Mouse (Mus musculus) liver, postnatal 0 days (tissue): ENCODE measurements around the gene Sds. TPM values are rescaled to one million over a fixed set of nuclear protein-coding genes. Genes with fewer than 3 reads are reported as not detected.
A peak's percentile ranks its signal among the peaks of the same experiment; 100 is the strongest.

Source experiments
- ATAC-seq: fragments of 200-750 bp; cut with Nextera tagmentation; 2 replicates; pipeline ENCODE4 v1.8.0; 2017; ENCODE audit warnings: mild to moderate bottlenecking, moderate library complexity
- DNase-seq: peaks from one replicate; pipeline ENCODE4 v3.0.0-alpha.2; 2016
- H3K27ac ChIP-seq: fragments of 300-500 bp; sonication (generic); 2 replicates; pipeline ENCODE4 v1.5.1; 2014; ENCODE audit warnings: antibody characterized with exemption, moderate library complexity, mild to moderate bottlenecking, low read depth
- H3K27me3 ChIP-seq: fragments of 300-500 bp; sonication (generic); 2 replicates; pipeline ENCODE4 v1.6.1; 2014; ENCODE audit warnings: low read length, control low read depth, mixed read lengths; ENCODE audit not compliant: insufficient read depth
- H3K36me3 ChIP-seq: fragments of 300-500 bp; sonication (generic); replicated peaks from 2 replicates; pipeline ENCODE4 v1.6.1; 2014; ENCODE audit warnings: mild to moderate bottlenecking, control low read depth, low read length, moderate library complexity, mixed read lengths; ENCODE audit not compliant: insufficient read depth
- H3K4me1 ChIP-seq: fragments of 300-500 bp; sonication (generic); 2 replicates; pipeline ENCODE4 v1.6.1; 2014; ENCODE audit warnings: antibody characterized with exemption, mild to moderate bottlenecking, control low read depth; ENCODE audit not compliant: insufficient read depth
- H3K4me2 ChIP-seq: fragments of 300-500 bp; sonication (generic); 2 replicates; pipeline ENCODE4 v1.6.1; 2014; ENCODE audit warnings: low read depth, mild to moderate bottlenecking, low read length, moderate library complexity, mixed read lengths
- H3K4me3 ChIP-seq: fragments of 300-500 bp; sonication (generic); 2 replicates; pipeline ENCODE4 v1.5.1; 2014; ENCODE audit warnings: low read depth, low read length
- H3K9ac ChIP-seq: fragments of 300-500 bp; sonication (generic); replicated peaks from 2 replicates; pipeline ENCODE4 v1.6.1; 2014; ENCODE audit warnings: mild to moderate bottlenecking, moderate library complexity
- H3K9me3 ChIP-seq: fragments of 300-500 bp; sonication (generic); 2 replicates; pipeline ENCODE4 v1.6.1; 2016; ENCODE audit warnings: mild to moderate bottlenecking, control low read depth, low read length, mixed read lengths
- CTCF ChIP-seq: sonication (generic); IDR thresholded peaks from 2 replicates; pipeline ENCODE4 v1.5.1; 2016; ENCODE audit warnings: antibody characterized with exemption, low read depth
- EP300 ChIP-seq: IDR thresholded peaks from 2 replicates; pipeline ENCODE4 v1.6.1; 2016; ENCODE audit warnings: antibody characterized with exemption, low read depth, mild to moderate bottlenecking
- WGBS: fragments of 180-500 bp; shearing (Covaris S2); extraction: QIAGEN DNeasy Blood & Tissue Kit; methylation state at CpG from one replicate; pipeline ENCODE4 v1.1.7; 2014; ENCODE audit not compliant: insufficient replicate concordance; 5-methylcytosine and 5-hydroxymethylcytosine counted together
- polyA plus RNA-seq: library from polyadenylated mRNA; unstranded; fragments of >200 nt; fragmentation: Nextera tagmentation; extraction: Ambion mirVana; gene quantifications from 2 replicates; pipeline ENCODE4 v1.2.1, GENCODE M21; 2015

Gene Sds
- polyA plus RNA-seq, 1 experiment from 2014 or later = 32.5 TPM

DNA sequence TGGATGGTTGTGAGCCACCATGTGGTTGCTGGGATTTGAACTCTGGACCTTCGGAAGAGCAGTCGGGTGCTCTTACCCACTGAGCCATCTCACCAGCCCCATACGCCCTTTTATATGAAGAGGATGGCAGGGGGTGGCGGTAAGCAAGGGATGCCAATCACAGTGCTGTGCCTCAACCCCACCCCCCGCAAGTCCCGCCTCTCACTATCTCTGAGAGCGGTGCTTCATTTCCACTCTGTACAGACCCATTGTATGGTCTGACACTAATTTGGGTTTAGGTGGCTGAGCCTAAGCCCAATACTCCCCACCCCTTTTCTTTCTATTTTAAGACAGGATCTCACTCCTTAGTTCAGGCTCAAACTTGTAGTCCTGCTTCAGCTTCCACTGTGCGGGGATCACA, 465 bp upstream of the Sds start:
- ATAC-seq = no peak
- H3K9ac ChIP-seq = no peak overlapping the region

DNA sequence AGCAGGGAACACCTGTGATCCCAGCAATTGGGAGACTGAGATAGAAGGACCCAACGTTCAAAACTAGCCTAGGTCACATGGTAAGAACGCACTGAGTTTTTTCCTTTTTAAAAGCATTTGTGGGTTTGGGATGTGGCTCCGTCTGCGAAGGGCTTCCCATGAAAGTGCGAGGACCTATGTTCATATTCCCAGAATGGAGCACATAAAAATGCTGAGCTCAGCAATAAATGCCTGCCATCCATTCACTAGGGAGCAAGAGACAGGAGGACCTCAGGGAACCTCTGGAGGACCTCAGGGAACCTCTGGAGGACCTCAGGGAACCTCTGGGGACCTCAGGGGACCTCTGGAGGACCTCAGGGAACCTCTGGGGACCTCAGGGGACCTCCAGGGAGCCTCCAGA, 1.7 kb downstream of the Sds start:
- H3K4me2 ChIP-seq = peak overlapping the region; percentile 22; the same call in 1 of the 2 replicates
- no peaks in the 10 kb centered on the region for H3K9me3 ChIP-seq
- WGBS = 83% methylated on average over 5 of the region's 5 CpGs
- H3K9ac ChIP-seq = no peak overlapping the region
- TF ChIP-seq CTCF (no peak), EP300 (no peak)
- H3K27ac ChIP-seq = no peak overlapping the region
- no peaks in the 10 kb centered on the region for H3K36me3 ChIP-seq
- H3K4me1 ChIP-seq = peaks cover 3% of the 10 kb centered on the region
- 0 out of 2 replicates have a peak, but pooled peaks cover 7% of the 10 kb centered on the region for H3K27me3 ChIP-seq
- DNase-seq (no peak), ATAC-seq (no peak)
- no peak overlapping the region for H3K4me3 ChIP-seq

More for the DNA sequence above, 465 bp upstream of the Sds start:
- Histone ChIP-seq H3K4me2 (peak overlapping the region; percentile 11; the same call in 1 of the 2 replicates), H3K36me3 (no peaks in the 10 kb centered on the region), H3K4me1 (peaks cover 3% of the 10 kb centered on the region), H3K27me3 (0 out of 2 replicates have a peak, but pooled peaks cover 7% of the 10 kb centered on the region), H3K27ac (0 out of 2 replicates have a peak overlapping the region, but pooled peaks have one; percentile 30), H3K4me3 (no peak overlapping the region), H3K9me3 (no peaks in the 10 kb centered on the region)
- WGBS = 54% methylated on average over 8 of the region's 8 CpGs
- no peak for DNase-seq
- TF ChIP-seq EP300 = no peak
- no peak for TF ChIP-seq CTCF

DNA sequence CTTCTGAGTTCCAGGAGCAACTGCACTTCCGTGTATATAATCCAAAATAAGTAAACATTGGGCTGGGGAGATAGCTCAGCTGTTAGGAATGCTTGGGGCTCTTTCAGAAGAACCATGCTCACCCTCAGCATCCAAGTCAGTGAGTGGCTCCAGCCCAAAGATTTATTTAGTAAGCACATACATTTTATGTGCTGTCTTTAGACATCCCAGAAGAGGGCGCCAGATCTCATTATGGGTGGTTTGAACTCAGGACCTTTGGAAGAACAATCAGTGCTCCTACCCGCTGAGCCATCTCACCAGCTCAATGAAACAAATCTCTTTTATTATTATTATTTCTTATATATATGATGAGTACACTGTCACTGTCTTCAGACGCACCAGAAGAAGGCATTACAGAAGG, 3.2 kb downstream of the Sds start:
- 58% methylated on average over 4 of the region's 4 CpGs for WGBS
- Histone ChIP-seq H3K4me1 (peaks cover 3% of the 10 kb centered on the region), H3K27ac (no peak overlapping the region), H3K27me3 (0 out of 2 replicates have a peak, but pooled peaks cover 7% of the 10 kb centered on the region), H3K4me3 (no peak overlapping the region), H3K9me3 (no peaks in the 10 kb centered on the region), H3K9ac (no peak overlapping the region), H3K36me3 (no peaks in the 10 kb centered on the region; the same call in 1 of the 2 replicates), H3K4me2 (no peak overlapping the region)
- ATAC-seq (no peak), DNase-seq (no peak)
- TF ChIP-seq CTCF (peak; percentile 47), EP300 (no peak)

DNA sequence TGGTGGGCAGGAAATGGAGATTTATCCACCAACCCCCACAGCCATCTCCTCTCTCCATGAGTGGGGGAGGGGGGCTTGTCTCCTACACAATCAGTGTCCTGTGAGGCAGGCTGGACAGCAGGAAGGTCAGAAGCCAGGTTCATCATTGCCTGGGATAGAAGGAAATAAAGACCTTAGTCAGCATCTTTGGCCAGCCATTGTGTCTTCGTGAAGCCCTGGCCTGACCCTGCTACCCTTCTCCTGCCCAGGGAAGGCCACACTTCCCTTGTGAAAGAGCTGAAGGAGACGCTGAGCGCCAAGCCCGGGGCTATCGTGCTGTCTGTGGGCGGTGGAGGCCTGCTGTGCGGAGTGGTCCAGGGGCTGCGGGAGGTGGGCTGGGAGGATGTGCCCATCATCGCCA, 4.9 kb downstream of the Sds start:
- no peak for DNase-seq
- H3K27ac ChIP-seq = no peak overlapping the region
- 0 out of 2 replicates have a peak, but pooled peaks cover 6% of the 10 kb centered on the region for H3K27me3 ChIP-seq
- no peak overlapping the region for H3K4me2 ChIP-seq
- H3K4me1 ChIP-seq = peaks cover 1% of the 10 kb centered on the region
- ATAC-seq = no peak
- no peak overlapping the region for H3K9ac ChIP-seq
- peaks cover 4% of the 10 kb centered on the region for H3K36me3 ChIP-seq
- no peaks in the 10 kb centered on the region for H3K9me3 ChIP-seq
- WGBS = 80% methylated on average over 9 of the region's 9 CpGs
- H3K4me3 ChIP-seq = no peak overlapping the region
- TF ChIP-seq EP300 (no peak), CTCF (no peak)

DNA sequence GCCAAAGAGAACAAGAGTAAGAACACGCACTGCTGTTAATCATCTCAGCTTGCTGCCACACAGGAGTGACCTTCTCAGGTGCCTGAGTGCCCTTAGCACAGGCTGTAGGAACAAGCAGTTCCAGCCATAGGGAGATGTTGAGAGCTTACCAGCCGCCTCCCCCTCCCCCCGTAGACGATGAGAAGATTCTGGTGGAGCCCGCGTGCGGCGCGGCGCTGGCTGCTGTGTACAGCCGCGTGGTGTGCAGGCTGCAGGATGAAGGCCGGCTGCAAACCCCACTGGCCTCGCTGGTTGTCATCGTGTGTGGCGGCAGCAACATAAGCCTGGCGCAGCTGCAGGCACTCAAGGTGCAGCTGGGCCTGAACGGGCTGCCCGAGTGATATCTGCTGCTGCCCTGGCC, 7.1 kb downstream of the Sds start:
- 85% methylated on average over 19 of the region's 19 CpGs for WGBS
- Histone ChIP-seq H3K27me3 (0 out of 2 replicates have a peak, but pooled peaks cover 3% of the 10 kb centered on the region), H3K4me2 (no peak overlapping the region), H3K4me1 (no peaks in the 10 kb centered on the region), H3K27ac (no peak overlapping the region), H3K9ac (no peak overlapping the region), H3K9me3 (no peaks in the 10 kb centered on the region), H3K4me3 (no peak overlapping the region), H3K36me3 (peaks cover 18% of the 10 kb centered on the region)
- DNase-seq (peak; percentile 37), ATAC-seq (0 out of 2 replicates have a peak, but pooled peaks have one; percentile 20)
- no peak for TF ChIP-seq CTCF
- TF ChIP-seq EP300 = no peak

DNA sequence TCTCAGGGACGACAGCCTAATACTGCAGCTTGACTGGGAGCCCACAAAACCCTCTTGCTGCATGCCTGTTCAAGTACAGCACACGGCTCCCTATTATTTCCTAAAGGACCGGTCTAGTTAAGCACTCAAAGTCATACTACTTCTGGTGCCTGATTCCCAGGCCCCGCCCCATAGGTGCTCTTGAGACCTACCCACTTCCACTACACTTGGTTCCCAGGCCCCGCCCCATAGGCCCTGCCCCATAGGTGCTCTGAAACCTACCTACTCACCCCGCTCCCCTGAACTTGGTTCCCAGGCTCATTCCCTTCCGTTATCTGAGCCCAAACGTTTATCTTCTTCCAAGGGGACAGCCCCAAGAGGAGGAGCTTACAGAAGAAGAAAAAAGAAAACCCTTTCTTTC, 11.5 kb downstream of the Sds start:
- H3K27ac ChIP-seq = no peak overlapping the region
- ATAC-seq (no peak), DNase-seq (no peak)
- H3K4me1 ChIP-seq = 0 out of 2 replicates have a peak, but pooled peaks cover 2% of the 10 kb centered on the region
- H3K36me3 ChIP-seq = peaks cover 23% of the 10 kb centered on the region
- WGBS = 77% methylated on average over 8 of the region's 8 CpGs
- no peaks in the 10 kb centered on the region for H3K9me3 ChIP-seq
- no peak for TF ChIP-seq CTCF
- TF ChIP-seq EP300 = no peak
- H3K9ac ChIP-seq = no peak overlapping the region
- no peak overlapping the region for H3K4me2 ChIP-seq
- no peak overlapping the region for H3K4me3 ChIP-seq
- H3K27me3 ChIP-seq = no peaks in the 10 kb centered on the region
